Mouse (Mus musculus) c-Kit-positive CD71-positive TER-119-positive erythroid progenitor cells, embryonic 14.5 days (primary cell): Measurements from ENCODE around the gene Foxi1.
A peak's percentile ranks its signal among the peaks of the same experiment; 100 is the strongest.
"Not testable (repeated sequence)": the region's sequence is repeated elsewhere in the genome, so short reads cannot be mapped to it uniquely, and the experiment has no call there.

Experiments
- DNase-seq: peaks from one replicate; pipeline ENCODE4 v3.0.0-alpha.2; 2013; ENCODE audit warnings: low spot score

Foxi1 gene

GRCm38 (mm10) chr11:34207989-34208388 is at the start of gene Foxi1:
Gene Foxi1, minus strand, starts transcription at chr11:34208089.
- DNase-seq, result no peak

GRCm38 (mm10) chr11:34242979-34243378 is 35.1 kb upstream of the Foxi1 start:
- DNase-seq, result no peak

GRCm38 (mm10) chr11:34240252-34240651 is 32.4 kb upstream of the Foxi1 start:
- no peak for DNase-seq

- no peak for DNase-seq
Observed at GRCm38 (mm10) chr11:34239691-34240090, 31.8 kb upstream of the Foxi1 start.

- DNase-seq, result no peak
Observed at GRCm38 (mm10) chr11:34236885-34237284, 29.0 kb upstream of the Foxi1 start.

DNA sequence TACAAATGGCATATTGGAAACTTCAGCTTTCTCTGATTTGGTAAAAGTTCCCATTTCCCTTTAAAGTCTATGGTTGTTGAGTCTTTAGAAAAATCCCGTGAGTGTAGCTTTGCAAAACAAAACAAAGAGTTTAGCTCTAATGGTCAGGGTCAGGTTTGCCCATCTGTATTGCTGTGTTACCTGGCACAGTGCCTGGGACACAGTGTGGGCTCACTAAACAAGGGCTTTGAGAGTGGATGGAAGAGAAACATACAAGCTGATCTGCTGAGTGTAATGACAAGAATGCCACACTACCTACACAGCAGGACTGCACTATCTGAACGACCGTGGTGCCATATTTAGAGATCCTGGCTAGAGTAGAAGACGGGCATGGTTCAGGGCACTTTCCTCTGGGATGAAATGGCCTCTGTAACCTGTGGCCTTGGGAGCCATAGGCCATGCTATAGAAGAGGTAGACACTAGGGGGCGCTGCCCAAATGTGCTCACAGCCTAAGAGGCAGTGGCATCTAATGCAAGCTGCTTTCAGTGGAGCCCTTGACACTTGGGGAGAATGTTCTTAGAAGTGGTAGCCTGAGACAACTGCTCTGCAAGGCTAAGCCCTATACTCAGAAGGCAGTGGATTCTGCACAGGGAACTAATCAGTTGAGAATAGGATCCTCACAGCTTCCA is 28.3 kb upstream of the Foxi1 start:
- peak; percentile 40 for DNase-seq

DNA sequence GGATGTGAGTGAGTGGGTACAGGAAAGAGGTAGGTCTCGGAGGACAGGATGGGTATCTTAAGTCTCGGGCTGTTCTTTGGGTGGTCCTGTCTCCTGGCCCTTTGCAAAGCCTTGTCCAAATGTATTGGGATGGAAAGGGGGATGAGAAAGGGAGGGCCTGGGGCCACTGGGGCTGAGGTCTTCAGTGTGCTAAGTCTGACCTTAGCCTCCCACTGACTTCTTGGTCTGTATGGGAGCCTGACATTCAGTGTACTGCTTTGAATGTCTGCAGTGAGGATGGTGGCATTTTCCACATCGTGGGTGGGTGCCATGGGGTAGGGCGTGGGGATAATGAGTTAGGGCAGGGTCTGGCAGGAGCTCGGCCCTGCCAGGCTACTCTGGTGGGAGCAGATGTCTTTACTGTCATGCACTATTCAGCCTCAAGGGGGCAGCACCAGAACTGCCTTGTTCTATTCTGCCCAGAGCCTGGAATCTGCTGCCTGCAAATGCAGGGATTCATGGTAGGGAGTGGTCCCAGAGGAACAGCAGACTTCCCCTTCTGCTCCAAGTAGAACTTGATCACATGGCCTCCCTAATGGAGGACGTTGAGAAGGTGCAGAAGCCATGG is 21.0 kb upstream of the Foxi1 start:
- peak; percentile 48 for DNase-seq

DNA sequence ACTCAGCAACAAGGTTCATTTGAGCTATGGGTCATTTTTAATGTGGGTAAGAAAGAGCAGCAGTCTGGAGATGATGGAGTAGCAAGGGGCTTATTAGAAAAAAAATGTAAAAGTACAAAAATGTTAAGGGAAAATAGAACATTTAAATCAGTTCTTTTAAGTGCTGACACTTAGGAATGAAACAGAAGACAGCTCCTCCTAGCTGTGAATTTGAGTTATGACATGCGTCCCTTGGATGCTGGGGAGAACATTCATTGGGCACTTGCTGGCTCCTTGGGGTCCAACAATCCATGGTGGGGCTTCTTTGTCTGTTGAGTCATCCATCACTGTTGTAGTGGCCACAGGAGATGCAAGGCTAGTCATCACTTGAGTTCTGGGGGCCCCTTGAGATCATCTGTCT is 19.3 kb upstream of the Foxi1 start:
- no peak for DNase-seq

DNA sequence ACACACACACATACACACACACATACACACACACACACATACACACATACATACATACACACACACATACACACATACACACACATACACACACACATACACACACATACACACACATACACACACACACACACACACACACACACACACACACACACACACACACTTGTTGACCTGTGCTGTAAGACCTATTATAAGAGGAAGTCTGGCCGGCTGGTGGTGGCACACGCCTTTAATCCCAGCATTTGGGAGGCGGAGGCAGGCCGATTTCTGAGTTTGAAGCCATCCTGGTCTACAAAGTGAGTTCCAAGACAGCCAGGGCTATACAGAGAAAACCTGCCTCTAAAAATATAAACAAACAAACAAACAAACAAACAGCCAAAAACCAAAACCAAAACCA is 12.7 kb upstream of the Foxi1 start:
- not testable (repeated sequence) for DNase-seq

- peak; percentile 49 for DNase-seq
Observed at GRCm38 (mm10) chr11:34212853-34213252, 5.0 kb upstream of the Foxi1 start.

- no peak for DNase-seq
Observed at GRCm38 (mm10) chr11:34202769-34203168, 5.1 kb downstream of the Foxi1 start.

GRCm38 (mm10) chr11:34195142-34195541 is 12.7 kb downstream of the Foxi1 start:
- no peak for DNase-seq

DNA sequence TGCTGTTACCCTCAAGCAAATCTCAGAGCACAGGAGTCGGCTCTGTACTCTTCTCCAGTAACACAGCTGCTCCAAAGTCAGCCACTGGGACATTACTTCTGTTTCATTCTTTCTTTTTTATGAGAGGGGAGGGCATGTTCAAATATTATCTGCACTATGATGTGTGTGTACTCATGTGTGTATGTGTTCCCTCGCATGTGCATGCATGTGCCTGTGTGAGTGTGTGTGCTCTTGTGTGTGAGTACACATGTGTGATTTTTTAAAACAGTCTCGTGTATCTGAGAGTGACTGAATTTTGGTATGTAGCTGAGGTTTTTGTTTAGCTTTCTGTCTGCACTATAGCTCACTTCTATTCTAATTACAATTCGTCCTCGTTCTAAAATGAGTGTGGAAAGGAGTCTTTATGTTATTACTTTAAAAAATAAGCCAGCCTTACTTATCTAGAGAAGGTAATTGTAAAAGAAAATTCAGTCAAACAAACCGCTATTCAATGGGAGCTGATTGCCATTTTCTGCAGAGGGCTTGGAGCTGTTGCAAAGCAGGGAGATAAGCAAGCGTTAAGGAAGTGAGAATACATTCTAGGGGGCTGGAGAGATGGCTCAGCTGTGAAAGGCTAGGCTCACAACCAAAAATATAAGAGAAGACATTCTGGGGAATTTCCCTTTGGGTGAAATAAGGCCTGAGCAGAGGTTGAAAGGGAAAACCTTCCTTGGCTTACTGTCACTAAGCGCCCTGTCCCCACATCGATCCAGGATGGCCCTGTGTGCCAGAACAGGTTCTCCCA is 13.5 kb downstream of the Foxi1 start:
- no peak for DNase-seq

DNA sequence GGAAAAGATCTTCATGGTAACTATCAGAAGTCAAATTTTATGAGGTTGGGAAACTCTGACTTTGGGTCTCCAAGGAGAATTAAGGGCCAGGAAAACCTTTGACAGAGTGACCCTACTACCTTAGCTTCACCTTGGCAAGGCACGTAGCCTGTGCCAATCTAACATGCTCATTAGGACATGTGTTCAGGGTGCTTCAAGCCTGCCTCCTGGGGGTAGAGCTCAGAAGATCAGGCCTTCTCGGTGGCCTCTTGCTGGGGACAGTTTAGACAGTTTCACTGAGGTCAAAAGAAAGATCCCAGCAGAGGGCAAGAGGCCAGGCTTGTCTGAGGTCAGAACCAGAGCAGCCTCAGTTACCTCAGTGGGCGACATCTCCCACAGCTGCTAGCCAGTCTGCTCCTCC is 14.2 kb downstream of the Foxi1 start:
- DNase-seq, result no peak

DNA sequence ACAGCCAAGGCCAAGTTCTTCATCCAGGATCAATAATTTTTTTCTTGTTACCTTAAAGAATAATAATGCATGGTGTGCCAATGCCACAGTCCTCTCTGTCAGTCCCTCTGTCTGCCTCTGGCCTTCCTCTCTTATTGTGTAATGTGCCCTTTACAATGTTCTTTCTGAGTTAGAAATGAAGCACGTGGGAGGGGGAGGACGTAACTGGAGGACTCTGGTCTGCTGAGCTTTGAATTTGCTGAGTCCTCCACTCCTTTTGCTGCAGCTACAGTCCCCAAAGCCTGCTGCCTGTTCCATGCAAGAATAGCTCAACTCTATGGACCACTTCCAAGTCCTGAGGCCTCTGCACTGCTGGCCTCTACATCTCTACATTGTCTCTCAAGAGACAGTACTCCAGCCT is 23.6 kb downstream of the Foxi1 start:
- DNase-seq, result no peak

DNA sequence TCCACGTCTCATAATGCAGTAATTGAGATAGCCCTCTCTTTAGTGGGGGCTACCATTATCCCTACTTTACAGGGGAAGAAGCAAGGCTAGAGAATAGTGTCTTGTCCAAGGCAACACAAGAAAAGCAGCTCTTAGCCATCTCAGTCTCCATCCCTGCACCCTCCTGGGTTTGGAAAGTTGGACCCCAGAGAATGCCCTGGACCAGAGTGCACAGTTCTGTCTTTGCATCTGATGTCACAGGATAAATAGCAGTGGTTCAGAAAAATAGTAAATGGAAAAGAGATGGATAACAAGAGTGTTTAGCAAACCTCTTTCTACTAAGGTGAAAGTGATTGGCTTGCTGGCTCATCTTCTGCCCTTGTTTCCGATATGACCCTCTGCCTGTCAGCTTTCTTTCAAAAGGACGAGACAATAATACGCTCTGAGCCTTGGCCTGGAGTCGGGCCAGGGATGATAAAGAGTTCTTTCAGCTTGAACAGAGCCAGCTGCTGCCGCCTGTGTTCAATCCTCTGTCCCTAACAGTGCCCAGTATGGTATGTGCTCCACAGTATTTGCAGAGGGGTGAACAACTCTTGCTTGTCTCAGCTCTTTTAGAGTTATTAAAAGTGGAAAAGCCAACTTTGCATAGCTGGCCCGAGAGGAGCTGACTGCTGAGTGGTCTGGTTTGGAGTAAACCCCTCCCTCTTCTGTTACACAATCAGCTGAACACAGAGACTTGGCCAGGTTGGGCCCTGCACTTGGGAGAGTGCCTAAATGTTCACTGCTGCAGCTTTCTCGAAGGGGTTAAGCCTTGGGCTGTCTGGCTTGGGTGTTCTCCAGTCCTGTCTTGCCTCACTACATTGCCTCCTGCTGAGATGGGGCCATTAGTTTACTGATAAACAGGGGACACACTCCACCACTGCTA is 26.4 kb downstream of the Foxi1 start:
- DNase-seq, result no peak

DNA sequence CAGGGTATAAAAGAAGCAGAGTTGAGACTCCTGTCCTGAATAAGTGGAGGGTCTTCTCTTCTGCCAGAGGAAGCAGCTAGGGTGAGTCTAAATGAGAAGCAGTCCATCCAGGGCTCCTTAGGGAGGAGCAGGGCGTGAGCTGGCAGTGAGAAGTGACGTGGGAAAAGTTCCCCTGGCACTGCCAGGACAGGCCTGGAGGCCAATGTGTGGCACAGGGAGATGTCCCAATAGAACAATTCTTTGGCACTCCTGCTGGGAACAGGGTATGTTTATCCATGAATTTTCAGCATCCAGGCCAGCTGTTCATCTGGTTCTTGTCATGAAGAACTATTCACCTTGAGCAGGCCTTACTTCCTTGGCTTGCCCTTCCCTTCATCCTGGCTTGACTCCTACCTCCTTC is 29.1 kb downstream of the Foxi1 start:
- no peak for DNase-seq

DNA sequence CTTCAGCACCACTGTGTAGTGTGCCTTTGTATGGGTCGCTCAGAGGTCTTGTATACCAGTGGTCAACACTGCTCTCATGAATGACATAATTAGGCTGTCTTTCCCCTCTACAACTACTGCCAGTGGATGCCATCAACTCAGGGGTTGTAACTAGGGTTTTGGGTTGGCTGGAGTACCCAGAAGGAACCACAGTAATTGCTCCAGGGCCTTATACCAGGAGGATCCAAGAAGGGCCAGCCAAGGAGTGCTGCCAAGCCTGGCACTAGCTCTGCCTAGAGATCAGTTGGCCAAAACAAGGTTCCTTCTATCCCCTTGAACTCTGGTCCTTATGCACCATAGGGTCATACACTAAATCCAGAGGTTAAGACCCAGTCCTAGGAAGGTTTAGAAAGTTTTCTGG is 31.5 kb downstream of the Foxi1 start:
- no peak for DNase-seq

- no peak for DNase-seq
Observed at GRCm38 (mm10) chr11:34171221-34171620, 36.7 kb downstream of the Foxi1 start.

- no peak for DNase-seq
Observed at GRCm38 (mm10) chr11:34169464-34169894, 38.4 kb downstream of the Foxi1 start.

GRCm38 (mm10) chr11:34166392-34166791 is 41.5 kb downstream of the Foxi1 start:
- no peak for DNase-seq

DNA sequence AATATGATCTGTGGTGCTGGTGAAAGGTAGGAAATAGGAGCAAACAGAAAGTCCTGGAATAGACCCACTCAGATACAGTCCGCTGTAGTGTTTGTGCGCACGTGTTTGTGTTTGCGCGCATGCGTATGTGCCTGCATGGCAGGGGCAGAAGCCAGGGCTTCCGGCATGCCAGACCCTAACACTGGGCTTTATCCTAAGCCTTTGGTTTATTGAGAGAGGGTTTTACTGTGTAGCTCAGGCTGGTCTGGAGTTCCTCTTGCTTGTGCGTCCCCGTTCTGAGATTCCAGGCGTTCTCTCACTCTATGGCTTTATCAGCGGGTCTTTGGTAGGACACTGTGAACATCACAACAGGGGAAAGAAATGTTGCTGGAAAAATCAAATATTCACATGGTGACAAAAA is 42.6 kb downstream of the Foxi1 start:
- no peak for DNase-seq
